Mouse (Mus musculus): ENCODE data around the gene 1700123O20Rik. TPM values are rescaled to one million over a fixed set of nuclear protein-coding genes. Genes with fewer than 3 reads are reported as not detected.

Gene 1700123O20Rik
- total RNA-seq (2023), result 29.1 and 34.7 TPM in 2 replicates

GRCm38 (mm10) chr14:54686063-54686521 is at the start of gene 1700123O20Rik:
Gene 1700123O20Rik, plus strand, starts transcription at chr14:54686216.

GRCm38 (mm10) chr14:54640946-54641304 is 45.1 kb upstream of the 1700123O20Rik start, which contains the start of gene Gm17606:
Gene Gm17606, plus strand, starts transcription at chr14:54640952.

GRCm38 (mm10) chr14:54641305-54641969 is 44.6 kb upstream of the 1700123O20Rik start, which contains the start of gene Cdh24:
Gene Cdh24, minus strand, starts transcription at chr14:54641364.

GRCm38 (mm10) chr14:54686522-54687143 is 617 bp downstream of the 1700123O20Rik start, which contains the start of gene Acin1:
Gene Acin1, minus strand, starts transcription at chr14:54686931.

GRCm38 (mm10) chr14:54698733-54699132 is 12.7 kb downstream of the 1700123O20Rik start, which contains the start of gene Gm29776:
Gene Gm29776, minus strand, starts transcription at chr14:54698833.

GRCm38 (mm10) chr14:54712074-54712473 is 26.1 kb downstream of the 1700123O20Rik start, which contains the start of gene Cebpe:
Gene Cebpe, minus strand, starts transcription at chr14:54712174.

Other genes starting within 250 kb of the 1700123O20Rik start
- gene Lrp10, start 222.1 kb upstream of the 1700123O20Rik start, total RNA-seq (2023), result 106 and 114 TPM in 2 replicates
- 0.25 TPM in 1 of 2 replicates, not detected in the other for gene Rem2, start 210.1 kb upstream of the 1700123O20Rik start, total RNA-seq (2023)
- gene Prmt5, start 168.7 kb upstream of the 1700123O20Rik start, total RNA-seq (2023), result 9.2 and 9.3 TPM in 2 replicates
- 14.4 and 22.8 TPM in 2 replicates for gene Haus4, start 131.6 kb upstream of the 1700123O20Rik start, total RNA-seq (2023)
- 0.25 TPM in 1 of 2 replicates, not detected in the other for gene Ajuba, start 108.7 kb upstream of the 1700123O20Rik start, total RNA-seq (2023)
- gene 4931414P19Rik, start 80.2 kb upstream of the 1700123O20Rik start, total RNA-seq (2023), result 1.2 and 4.8 TPM in 2 replicates
- 55.2 and 60.7 TPM in 2 replicates for gene Psmb5, start 68.2 kb upstream of the 1700123O20Rik start, total RNA-seq (2023)
- not detected in 2 replicates for gene Psmb11, start 64.8 kb upstream of the 1700123O20Rik start, total RNA-seq (2023)
- not detected in 2 replicates for gene Gm17606, start 45.3 kb upstream of the 1700123O20Rik start, total RNA-seq (2023)
- gene Cdh24, start 44.9 kb upstream of the 1700123O20Rik start, total RNA-seq (2023), result 1.7 and 2.3 TPM in 2 replicates
- 250 and 327 TPM in 2 replicates for gene Acin1, start 715 bp downstream of the 1700123O20Rik start, total RNA-seq (2023)
- gene Gm29776, start 12.6 kb downstream of the 1700123O20Rik start, total RNA-seq (2023), result 0.25 and 0.39 TPM in 2 replicates
- gene Cebpe, start 26.0 kb downstream of the 1700123O20Rik start, total RNA-seq (2023), result 119 and 152 TPM in 2 replicates
- 2.7 and 3.4 TPM in 2 replicates for gene Slc7a8, start 95.7 kb downstream of the 1700123O20Rik start, total RNA-seq (2023)
- gene Rnf212b, start 127.9 kb downstream of the 1700123O20Rik start, total RNA-seq (2023), result not detected in 2 replicates
- 7.4 and 9.4 TPM in 2 replicates for gene Homez, start 184.7 kb downstream of the 1700123O20Rik start, total RNA-seq (2023)
- gene Ppp1r3e, start 191.3 kb downstream of the 1700123O20Rik start, total RNA-seq (2023), result 1.4 and 1.8 TPM in 2 replicates
- 5.9 and 9.7 TPM in 2 replicates for gene Bcl2l2, start 197.2 kb downstream of the 1700123O20Rik start, total RNA-seq (2023)
- 1.8 and 1.9 TPM in 2 replicates for gene Gm20521, start 197.2 kb downstream of the 1700123O20Rik start, total RNA-seq (2023)
- gene Pabpn1, start 206.3 kb downstream of the 1700123O20Rik start, total RNA-seq (2023), result 133 and 150 TPM in 2 replicates
- 0.32 and 0.51 TPM in 2 replicates for gene Slc22a17, start 226.9 kb downstream of the 1700123O20Rik start, total RNA-seq (2023)
- not detected in 2 replicates for gene Efs, start 239.9 kb downstream of the 1700123O20Rik start, total RNA-seq (2023)
- gene Il25, start 246.5 kb downstream of the 1700123O20Rik start, total RNA-seq (2023), result not detected in 2 replicates

Measured in neutrophil, adult 65 days (primary cell).